Mouse (Mus musculus): ENCODE measurements at regions not wholly inside any gene's neighbourhood (a gene's known extent, or its start where the extent isn't known, plus 50 kb on each side); places are given as distances from the start of the nearest gene placed in this dataset.
"Not testable (repeated sequence)": the region's sequence is repeated elsewhere in the genome, so short reads cannot be mapped to it uniquely, and the experiment has no call there.

- no peak for DNase-seq (ENCODE audit: inconsistent age in 2 of 2, low spot score in 1 of 2)
Observed at GRCm38 (mm10) chr9:41460709-41461108, 299.2 kb upstream of the Ubash3b start.

- DNase-seq (ENCODE audit: inconsistent age in 2 of 2, low spot score in 1 of 2): no peak
Observed at GRCm38 (mm10) chr9:41457003-41457402, 295.5 kb upstream of the Ubash3b start.

- no peak for DNase-seq (ENCODE audit: inconsistent age in 2 of 2, low spot score in 1 of 2)
Observed at GRCm38 (mm10) chr9:41451738-41452137, 290.2 kb upstream of the Ubash3b start.

- no peak for DNase-seq (ENCODE audit: inconsistent age in 2 of 2, low spot score in 1 of 2)
Observed at GRCm38 (mm10) chr9:41449233-41449632, 287.7 kb upstream of the Ubash3b start.

GRCm38 (mm10) chr9:41447902-41448301 lies 286.4 kb upstream of the Ubash3b start:
- no peak for DNase-seq (ENCODE audit: inconsistent age in 2 of 2, low spot score in 1 of 2)

GRCm38 (mm10) chr9:41447211-41447875 lies 285.8 kb upstream of the Ubash3b start:
- DNase-seq (ENCODE audit: inconsistent age in 2 of 2, low spot score in 1 of 2): peak; percentile 14 to 40

- no peak for DNase-seq (ENCODE audit: inconsistent age in 2 of 2, low spot score in 1 of 2)
Observed at GRCm38 (mm10) chr9:41446431-41447203, 285.1 kb upstream of the Ubash3b start.

GRCm38 (mm10) chr9:41442418-41442817 lies 280.9 kb upstream of the Ubash3b start:
- DNase-seq (ENCODE audit: inconsistent age in 2 of 2, low spot score in 1 of 2): no peak

- DNase-seq (ENCODE audit: inconsistent age in 2 of 2, low spot score in 1 of 2): peak in 1 of 2 experiments; percentile 23
Observed at GRCm38 (mm10) chr9:41439979-41440378, 278.5 kb upstream of the Ubash3b start.

GRCm38 (mm10) chr9:41438141-41438540 lies 276.6 kb upstream of the Ubash3b start:
- no peak for DNase-seq (ENCODE audit: inconsistent age in 2 of 2, low spot score in 1 of 2)

- no peak for DNase-seq (ENCODE audit: inconsistent age in 2 of 2, low spot score in 1 of 2)
Observed at GRCm38 (mm10) chr9:41430391-41431343, 269.2 kb upstream of the Ubash3b start.

- DNase-seq (ENCODE audit: inconsistent age in 2 of 2, low spot score in 1 of 2): peak in 1 of 2 experiments; percentile 29
Observed at GRCm38 (mm10) chr9:41429711-41430390, 268.4 kb upstream of the Ubash3b start.

GRCm38 (mm10) chr9:41429236-41429635 lies 267.7 kb upstream of the Ubash3b start:
- no peak for DNase-seq (ENCODE audit: inconsistent age in 2 of 2, low spot score in 1 of 2)

- DNase-seq (ENCODE audit: inconsistent age in 2 of 2, low spot score in 1 of 2): no peak
Observed at GRCm38 (mm10) chr9:41426698-41427097, 265.2 kb upstream of the Ubash3b start.

GRCm38 (mm10) chr9:41425225-41425624 lies 263.7 kb upstream of the Ubash3b start:
- DNase-seq (ENCODE audit: inconsistent age in 2 of 2, low spot score in 1 of 2): no peak

- no peak for DNase-seq (ENCODE audit: inconsistent age in 2 of 2, low spot score in 1 of 2)
Observed at GRCm38 (mm10) chr9:41413791-41414190, 252.3 kb upstream of the Ubash3b start.

GRCm38 (mm10) chr9:41413091-41413490 lies 251.6 kb upstream of the Ubash3b start:
- not testable (repeated sequence) for DNase-seq (ENCODE audit: inconsistent age in 2 of 2, low spot score in 1 of 2)

- DNase-seq (ENCODE audit: inconsistent age in 2 of 2, low spot score in 1 of 2): no peak
Observed at GRCm38 (mm10) chr9:41412174-41412757, 250.8 kb upstream of the Ubash3b start.

- peak in 1 of 2 experiments; percentile 65 for DNase-seq (ENCODE audit: inconsistent age in 2 of 2, low spot score in 1 of 2)
Observed at GRCm38 (mm10) chr9:41408301-41408700, 246.8 kb upstream of the Ubash3b start.

GRCm38 (mm10) chr9:41407078-41407477 lies 245.6 kb upstream of the Ubash3b start:
- DNase-seq (ENCODE audit: inconsistent age in 2 of 2, low spot score in 1 of 2): no peak
